Mouse (Mus musculus) heart, embryonic 16.5 days (tissue): ENCODE results near the gene Wnt6. TPM values are rescaled to one million over a fixed set of nuclear protein-coding genes. Genes with fewer than 3 reads are reported as not detected.

ENCODE experiments used
- ATAC-seq: fragments of 200-750 bp; cut with Nextera tagmentation; replicated peaks from 2 replicates; pipeline ENCODE4 v1.8.0; 2017; ENCODE audit warnings: moderate number of reproducible peaks; ENCODE audit not compliant: insufficient read depth, low FRiP score; ENCODE audit errors: extremely low read depth
- H3K27ac ChIP-seq: fragments of 300-500 bp; sonication (generic); 2 replicates; pipeline ENCODE4 v1.5.1; 2014; ENCODE audit warnings: mild to moderate bottlenecking, low read length, control low read depth, moderate library complexity
- H3K27me3 ChIP-seq: fragments of 300-500 bp; sonication (generic); 2 replicates; pipeline ENCODE4 v1.6.1; 2014; ENCODE audit warnings: low read length, mixed read lengths; ENCODE audit not compliant: control insufficient read depth, insufficient read depth
- H3K36me3 ChIP-seq: fragments of 300-500 bp; sonication (generic); 2 replicates; pipeline ENCODE4 v1.6.1; 2014; ENCODE audit not compliant: control insufficient read depth, insufficient read depth
- H3K4me1 ChIP-seq: fragments of 300-500 bp; sonication (generic); 2 replicates; pipeline ENCODE4 v1.6.1; 2014; ENCODE audit warnings: low read length, mixed read lengths; ENCODE audit not compliant: control insufficient read depth, insufficient read depth
- H3K4me2 ChIP-seq: fragments of 300-500 bp; sonication (generic); 2 replicates; pipeline ENCODE4 v1.6.1; 2014; ENCODE audit warnings: low read depth, mild to moderate bottlenecking, control low read depth, low read length
- H3K4me3 ChIP-seq: fragments of 300-500 bp; sonication (generic); 2 replicates; pipeline ENCODE4 v1.5.1; 2014; ENCODE audit warnings: mild to moderate bottlenecking, control low read depth, low read length
- H3K9ac ChIP-seq: fragments of 300-500 bp; sonication (generic); 2 replicates; pipeline ENCODE4 v1.6.1; 2014; ENCODE audit warnings: low read length, control low read depth
- H3K9me3 ChIP-seq: fragments of 300-500 bp; sonication (generic); replicated peaks from 2 replicates; pipeline ENCODE4 v1.6.1; 2016; ENCODE audit warnings: low read length; ENCODE audit not compliant: control insufficient read depth
- WGBS: fragments of 180-500 bp; shearing (Covaris S2); extraction: QIAGEN DNeasy Blood & Tissue Kit; methylation state at CpG from one replicate; pipeline ENCODE4 v1.1.7; 2014; 5-methylcytosine and 5-hydroxymethylcytosine counted together
- polyA plus RNA-seq: library from polyadenylated mRNA; unstranded; fragments of >200 nt; fragmentation: Nextera tagmentation; extraction: Ambion mirVana; gene quantifications from 2 replicates; pipeline ENCODE4 v1.2.1, GENCODE M21; 2015

Wnt6 gene
- polyA plus RNA-seq, 1 experiment from 2014 or later = 0.71 TPM

- no peak overlapping the region for H3K4me3 ChIP-seq
- no peaks in the 10 kb centered on the region for H3K36me3 ChIP-seq
- ATAC-seq = no peak
- peaks cover 12% of the 10 kb centered on the region for H3K4me1 ChIP-seq
- H3K9ac ChIP-seq = no peak overlapping the region
- H3K4me2 ChIP-seq = no peak overlapping the region
- peaks cover 3% of the 10 kb centered on the region; the same call in 1 of the 2 replicates for H3K9me3 ChIP-seq
- no peak overlapping the region for H3K27ac ChIP-seq
- 8% methylated on average over 7 of the region's 7 CpGs for WGBS
- peaks cover 96% of the 10 kb centered on the region for H3K27me3 ChIP-seq
Measured at GRCm38 (mm10) chr1:74787846-74788245, 16.2 kb downstream of the Wnt6 start.

- Histone ChIP-seq H3K27me3 (peaks cover 96% of the 10 kb centered on the region), H3K4me2 (no peak overlapping the region), H3K36me3 (no peaks in the 10 kb centered on the region), H3K4me1 (peaks cover 12% of the 10 kb centered on the region), H3K27ac (no peak overlapping the region), H3K4me3 (no peak overlapping the region), H3K9me3 (peaks cover 3% of the 10 kb centered on the region; the same call in 1 of the 2 replicates), H3K9ac (no peak overlapping the region)
- ATAC-seq = no peak
- 10% methylated on average over 6 of the region's 6 CpGs for WGBS
Measured at GRCm38 (mm10) chr1:74788603-74789176, 17.0 kb downstream of the Wnt6 start.

- Histone ChIP-seq H3K9me3 (peaks cover 2% of the 10 kb centered on the region; the same call in 1 of the 2 replicates), H3K36me3 (no peaks in the 10 kb centered on the region), H3K27me3 (peaks cover 96% of the 10 kb centered on the region), H3K9ac (no peak overlapping the region), H3K4me1 (peaks cover 14% of the 10 kb centered on the region), H3K4me2 (no peak overlapping the region), H3K4me3 (no peak overlapping the region), H3K27ac (no peak overlapping the region)
- WGBS = 17% methylated on average over 3 of the region's 3 CpGs
- ATAC-seq = no peak
Measured at GRCm38 (mm10) chr1:74790095-74790494, 18.4 kb downstream of the Wnt6 start.

GRCm38 (mm10) chr1:74791249-74791648 lies 19.6 kb downstream of the Wnt6 start, which contains the start of gene Wnt10a:
Gene Wnt10a, plus strand, starts transcription at chr1:74791516.
- no peak for ATAC-seq
- Histone ChIP-seq H3K9ac (0 out of 2 replicates have a peak within 1 kb of the TSS, but pooled peaks have one; percentile 42), H3K4me1 (peaks cover 15% of the 10 kb centered on the region), H3K4me3 (peak within 1 kb of the TSS; percentile 41), H3K27ac (no peak within 1 kb of the TSS), H3K9me3 (no peaks in the 10 kb centered on the region), H3K4me2 (peak within 1 kb of the TSS; percentile 61), H3K27me3 (peaks cover 98% of the 10 kb centered on the region), H3K36me3 (no peaks in the 10 kb centered on the region)
- 2% methylated on average over 11 of the region's 11 CpGs for WGBS

- no peak overlapping the region for H3K4me2 ChIP-seq
- H3K9me3 ChIP-seq = no peaks in the 10 kb centered on the region
- H3K4me3 ChIP-seq = no peak overlapping the region
- no peak overlapping the region for H3K27ac ChIP-seq
- peaks cover 97% of the 10 kb centered on the region for H3K27me3 ChIP-seq
- 22% methylated on average over 19 of the region's 19 CpGs for WGBS
- no peak for ATAC-seq
- H3K36me3 ChIP-seq = no peaks in the 10 kb centered on the region
- H3K4me1 ChIP-seq = peaks cover 15% of the 10 kb centered on the region
- H3K9ac ChIP-seq = no peak overlapping the region
Measured at GRCm38 (mm10) chr1:74792831-74793660, 21.4 kb downstream of the Wnt6 start.

GRCm38 (mm10) chr1:74794487-74795144 lies 22.9 kb downstream of the Wnt6 start:
- Histone ChIP-seq H3K27me3 (peaks cover 96% of the 10 kb centered on the region), H3K9ac (no peak overlapping the region; the same call in 1 of the 2 replicates)
- WGBS = 2% methylated on average over 36 of the region's 38 CpGs

GRCm38 (mm10) chr1:74795145-74795529 lies 23.4 kb downstream of the Wnt6 start:
- peaks cover 15% of the 10 kb centered on the region for H3K4me1 ChIP-seq
- H3K27ac ChIP-seq = no peak overlapping the region
- H3K4me2 ChIP-seq = no peak overlapping the region; the same call in 1 of the 2 replicates
- H3K9me3 ChIP-seq = no peaks in the 10 kb centered on the region
- ATAC-seq = no peak
- H3K9ac ChIP-seq = no peak overlapping the region
- peaks cover 96% of the 10 kb centered on the region for H3K27me3 ChIP-seq
- no peak overlapping the region for H3K4me3 ChIP-seq
- under 1% methylated on average over 10 of the region's 11 CpGs for WGBS
- no peaks in the 10 kb centered on the region for H3K36me3 ChIP-seq

More at GRCm38 (mm10) chr1:74794487-74795144, 22.9 kb downstream of the Wnt6 start:
- H3K4me3 ChIP-seq = peak overlapping the region; percentile 31
- H3K36me3 ChIP-seq = no peaks in the 10 kb centered on the region
- H3K4me1 ChIP-seq = peaks cover 15% of the 10 kb centered on the region
- no peak overlapping the region for H3K27ac ChIP-seq
- no peaks in the 10 kb centered on the region for H3K9me3 ChIP-seq
- no peak for ATAC-seq
- peak overlapping the region; percentile 54 for H3K4me2 ChIP-seq

- H3K4me3 ChIP-seq = no peak overlapping the region
- WGBS = 19% methylated on average over 5 of the region's 5 CpGs
- H3K27me3 ChIP-seq = peaks cover 95% of the 10 kb centered on the region
- no peaks in the 10 kb centered on the region for H3K36me3 ChIP-seq
- no peaks in the 10 kb centered on the region for H3K9me3 ChIP-seq
- ATAC-seq = no peak
- peaks cover 8% of the 10 kb centered on the region; the same call in 1 of the 2 replicates for H3K4me1 ChIP-seq
- no peak overlapping the region for H3K4me2 ChIP-seq
- H3K27ac ChIP-seq = no peak overlapping the region
- no peak overlapping the region for H3K9ac ChIP-seq
Measured at GRCm38 (mm10) chr1:74797459-74797858, 25.8 kb downstream of the Wnt6 start.
